Mouse (Mus musculus): ENCODE measurements around the gene Gna11. TPM values are rescaled to one million over a fixed set of nuclear protein-coding genes. Genes with fewer than 3 reads are reported as not detected.

Gene Gna11
- total RNA-seq (2022): 100 to 1,000 TPM; 106 to 120 (median 114) TPM

- peak; percentile 99 for DNase-seq (ENCODE audit: low spot score in 2 of 2)
These were observed at the start of gene Gna11 for GRCm38 (mm10) chr10:81545161-81545747. TSS of gene Gna11 (minus strand) at chr10:81545190.

- no peak for DNase-seq (ENCODE audit: low spot score in 2 of 2)
These were observed 48.9 kb upstream of the Gna11 start for GRCm38 (mm10) chr10:81593935-81594334.

- DNase-seq (ENCODE audit: low spot score in 2 of 2): no peak
These were observed 48.2 kb upstream of the Gna11 start for GRCm38 (mm10) chr10:81593223-81593622.

- DNase-seq (ENCODE audit: low spot score in 2 of 2): no peak
These were observed 47.6 kb upstream of the Gna11 start for GRCm38 (mm10) chr10:81592631-81593030.

- DNase-seq (ENCODE audit: low spot score in 2 of 2): no peak
These were observed 46.9 kb upstream of the Gna11 start for GRCm38 (mm10) chr10:81591846-81592245.

GRCm38 (mm10) chr10:81588739-81589138 lies 43.7 kb upstream of the Gna11 start:
- DNase-seq (ENCODE audit: low spot score in 2 of 2): no peak

- DNase-seq (ENCODE audit: low spot score in 2 of 2): no peak
These were observed 38.4 kb upstream of the Gna11 start for GRCm38 (mm10) chr10:81583347-81583746.

- no peak for DNase-seq (ENCODE audit: low spot score in 2 of 2)
These were observed 35.6 kb upstream of the Gna11 start for GRCm38 (mm10) chr10:81580441-81581070.

GRCm38 (mm10) chr10:81579967-81580366 lies 35.0 kb upstream of the Gna11 start:
- no peak for DNase-seq (ENCODE audit: low spot score in 2 of 2)

GRCm38 (mm10) chr10:81575695-81576094 lies 30.7 kb upstream of the Gna11 start:
- no peak for DNase-seq (ENCODE audit: low spot score in 2 of 2)

- no peak for DNase-seq (ENCODE audit: low spot score in 2 of 2)
These were observed 30.2 kb upstream of the Gna11 start for GRCm38 (mm10) chr10:81575208-81575631.

- DNase-seq (ENCODE audit: low spot score in 2 of 2): no peak
These were observed 29.4 kb upstream of the Gna11 start, which contains the start of gene Tle2 for GRCm38 (mm10) chr10:81574081-81575056. TSS of gene Tle2 (plus strand) at chr10:81574561.

- no peak for DNase-seq (ENCODE audit: low spot score in 2 of 2)
These were observed 28.0 kb upstream of the Gna11 start for GRCm38 (mm10) chr10:81572975-81573374.

- DNase-seq (ENCODE audit: low spot score in 2 of 2): no peak
These were observed 27.2 kb upstream of the Gna11 start for GRCm38 (mm10) chr10:81572133-81572671.

- DNase-seq (ENCODE audit: low spot score in 2 of 2): peak; percentile 99 to 100
These were observed 26.5 kb upstream of the Gna11 start for GRCm38 (mm10) chr10:81571501-81571876.

- DNase-seq (ENCODE audit: low spot score in 2 of 2): peak; percentile 92 to 93
These were observed 26.0 kb upstream of the Gna11 start for GRCm38 (mm10) chr10:81570831-81571500.

GRCm38 (mm10) chr10:81570238-81570800 lies 25.3 kb upstream of the Gna11 start:
- DNase-seq (ENCODE audit: low spot score in 2 of 2): no peak

- DNase-seq (ENCODE audit: low spot score in 2 of 2): no peak
These were observed 24.7 kb upstream of the Gna11 start for GRCm38 (mm10) chr10:81569507-81570237.

- DNase-seq (ENCODE audit: low spot score in 2 of 2): no peak
These were observed 23.6 kb upstream of the Gna11 start for GRCm38 (mm10) chr10:81568381-81569191.

Measured in layer of hippocampus, adult 8-10 months (tissue).